Mouse (Mus musculus): ENCODE measurements around the gene Hnrnpll.
A peak's percentile ranks its signal among the peaks of the same experiment; 100 is the strongest.

Gene Hnrnpll

GRCm38 (mm10) chr17:80061783-80062619 is at the start of gene Hnrnpll:
Gene Hnrnpll, minus strand, starts transcription at chr17:80062334.
- peak; percentile 97 to 99 for DNase-seq

GRCm38 (mm10) chr17:80105348-80105978 is 43.3 kb upstream of the Hnrnpll start:
- DNase-seq = no peak

GRCm38 (mm10) chr17:80099823-80100222 is 37.7 kb upstream of the Hnrnpll start:
- DNase-seq = no peak

- DNase-seq = no peak
These were observed 35.1 kb upstream of the Hnrnpll start for GRCm38 (mm10) chr17:80097221-80097620.

GRCm38 (mm10) chr17:80096720-80097114 is 34.6 kb upstream of the Hnrnpll start:
- DNase-seq = no peak

- peak; percentile 87 to 89 for DNase-seq
These were observed 34.0 kb upstream of the Hnrnpll start for GRCm38 (mm10) chr17:80096043-80096719.

- DNase-seq = peak in 1 of 2 experiments; percentile 9
These were observed 33.2 kb upstream of the Hnrnpll start for GRCm38 (mm10) chr17:80095254-80095899.

GRCm38 (mm10) chr17:80091879-80092549 is 29.9 kb upstream of the Hnrnpll start:
- no peak for DNase-seq

- DNase-seq = no peak
These were observed 28.4 kb upstream of the Hnrnpll start for GRCm38 (mm10) chr17:80090551-80090950.

- DNase-seq = no peak
These were observed 26.0 kb upstream of the Hnrnpll start for GRCm38 (mm10) chr17:80088168-80088567.

GRCm38 (mm10) chr17:80086591-80086990 is 24.5 kb upstream of the Hnrnpll start:
- DNase-seq = no peak

GRCm38 (mm10) chr17:80084424-80084823 is 22.3 kb upstream of the Hnrnpll start:
- DNase-seq = no peak

GRCm38 (mm10) chr17:80083223-80083622 is 21.1 kb upstream of the Hnrnpll start:
- no peak for DNase-seq

- no peak for DNase-seq
These were observed 16.6 kb upstream of the Hnrnpll start for GRCm38 (mm10) chr17:80078726-80079125.

- no peak for DNase-seq
These were observed 5.1 kb upstream of the Hnrnpll start for GRCm38 (mm10) chr17:80067257-80067656.

- DNase-seq = no peak
These were observed 1.8 kb upstream of the Hnrnpll start for GRCm38 (mm10) chr17:80063840-80064495.

GRCm38 (mm10) chr17:80063386-80063785 is 1.3 kb upstream of the Hnrnpll start:
- DNase-seq = no peak

GRCm38 (mm10) chr17:80062620-80063010 is 481 bp upstream of the Hnrnpll start:
- DNase-seq = peak in 1 of 2 experiments; percentile 15

GRCm38 (mm10) chr17:80060828-80061782 is 1.0 kb downstream of the Hnrnpll start:
- peak in 1 of 2 experiments; percentile 22 for DNase-seq

GRCm38 (mm10) chr17:80060151-80060550 is 2.0 kb downstream of the Hnrnpll start:
- peak in 1 of 2 experiments; percentile 33 for DNase-seq

GRCm38 (mm10) chr17:80059731-80060130 is 2.4 kb downstream of the Hnrnpll start:
- no peak for DNase-seq
